Mouse (Mus musculus) embryo, embryonic 9.5 days (tissue): ENCODE data around the gene Ctc1.
"Not testable (repeated sequence)": the region's sequence is repeated elsewhere in the genome, so short reads cannot be mapped to it uniquely, and the experiment has no call there.

Source experiments
- DNase-seq: peaks from one replicate; pipeline ENCODE4 v3.0.0-alpha.2; 2017; ENCODE audit errors: extremely low spot score

Gene Ctc1

GRCm38 (mm10) chr11:69008182-69009121 is 7.3 kb upstream of the Ctc1 start, which contains the start of gene Pfas:
Gene Pfas (minus strand): TSS chr11:69008460.
- peak; percentile 97 for DNase-seq

DNA sequence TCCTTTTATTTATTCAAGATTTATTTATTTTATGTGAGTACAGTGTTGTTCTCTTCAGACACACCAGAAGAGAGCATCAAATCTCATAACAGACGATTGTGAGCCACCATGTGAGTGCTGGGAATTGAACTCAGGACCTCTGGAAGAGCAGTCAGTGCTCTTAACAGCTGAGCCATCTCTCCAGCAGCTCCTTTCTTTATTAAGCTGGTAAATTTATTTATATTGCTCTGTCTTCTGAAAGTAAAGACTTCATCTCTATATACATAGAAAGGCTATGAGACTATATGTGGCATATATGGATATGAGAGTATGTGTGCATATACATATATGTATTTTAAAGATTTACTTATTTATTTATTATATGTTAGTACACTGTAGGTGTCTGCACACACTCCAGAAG is 6.2 kb upstream of the Ctc1 start:
- DNase-seq, result no peak

DNA sequence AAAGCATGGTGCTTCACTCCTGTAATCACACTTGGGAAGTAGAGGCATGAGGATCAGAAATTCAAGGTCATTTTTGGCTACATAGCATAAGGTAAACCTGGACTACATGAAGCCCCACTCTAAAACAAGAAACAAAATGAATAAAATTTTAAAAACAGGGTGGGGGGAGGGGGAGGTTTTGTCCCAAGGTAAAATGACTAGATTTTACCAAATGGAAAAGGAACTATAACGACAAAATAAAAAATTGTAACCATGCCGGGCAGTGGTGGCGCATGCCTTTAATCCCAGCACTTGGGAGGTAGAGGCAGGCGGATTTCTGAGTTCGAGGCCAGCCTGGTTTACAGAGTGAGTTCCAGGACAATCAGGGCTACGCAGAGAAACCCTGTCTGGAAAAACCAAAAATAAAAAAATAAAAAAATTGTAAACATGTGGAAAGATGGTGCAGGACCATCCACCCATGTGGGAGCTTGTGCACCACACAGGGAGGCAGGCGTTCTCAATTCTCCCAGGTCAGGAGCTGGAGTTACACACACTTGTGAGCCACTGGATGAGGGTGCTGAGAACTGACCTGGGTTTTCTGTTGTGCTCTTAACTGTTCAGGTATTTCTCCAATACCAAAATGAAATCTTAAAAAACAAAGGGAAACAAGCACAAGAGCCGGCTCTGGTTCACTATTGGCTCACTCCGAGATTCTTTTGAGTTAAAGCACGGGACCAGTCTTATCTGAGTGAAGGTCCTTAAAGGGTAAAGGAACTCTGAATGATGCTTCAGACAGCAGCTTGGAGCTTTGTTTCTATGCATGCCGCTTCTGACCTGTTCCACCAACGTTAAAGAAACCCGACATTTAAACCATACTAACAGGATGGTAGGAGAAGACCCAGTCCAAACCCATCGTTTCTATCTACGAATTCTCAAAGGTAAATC is 5.0 kb upstream of the Ctc1 start:
- DNase-seq, result no peak

DNA sequence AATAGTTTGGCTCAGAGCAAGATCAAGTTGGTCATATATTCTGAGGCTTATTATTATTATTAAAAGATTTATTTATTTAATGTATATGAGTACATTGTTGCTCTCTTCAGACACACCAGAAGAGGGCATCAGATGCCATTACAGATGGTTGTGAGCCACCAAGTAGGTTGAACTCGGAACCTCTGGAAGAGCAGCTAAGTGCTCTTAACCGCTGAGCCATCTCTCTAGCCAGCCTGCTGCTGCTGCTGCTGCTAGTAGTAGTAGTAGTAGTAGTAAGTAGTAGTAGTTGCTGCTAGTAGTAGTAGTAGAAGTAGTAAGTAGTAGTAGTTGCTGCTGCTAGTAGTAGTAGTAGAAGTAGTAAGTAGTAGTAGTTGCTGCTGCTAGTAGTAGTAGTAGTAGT is 4.3 kb upstream of the Ctc1 start:
- not testable (repeated sequence) for DNase-seq

GRCm38 (mm10) chr11:69012071-69012601 is 3.6 kb upstream of the Ctc1 start:
- peak; percentile 88 for DNase-seq

GRCm38 (mm10) chr11:69016755-69017154 is 1.0 kb downstream of the Ctc1 start:
- no peak for DNase-seq

DNA sequence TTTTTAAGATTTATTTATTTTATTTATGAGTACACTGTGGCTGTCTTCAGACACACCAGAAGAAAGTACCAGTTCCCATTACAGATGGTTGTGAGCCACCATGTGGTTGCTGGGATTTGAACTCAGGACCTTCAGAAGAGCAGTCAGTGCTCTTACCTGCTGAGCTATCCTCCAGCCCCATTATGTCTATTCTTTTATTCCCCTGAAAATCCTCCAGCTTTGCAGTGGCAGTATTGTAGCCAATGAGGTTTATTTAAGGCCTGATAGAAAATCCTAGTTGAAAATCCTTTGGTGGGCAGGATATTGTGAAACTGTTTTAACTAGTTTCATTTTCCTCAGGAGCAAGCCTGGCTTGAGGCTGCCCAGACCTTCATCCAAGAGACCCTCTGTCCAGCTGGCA is 5.0 kb downstream of the Ctc1 start:
- no peak for DNase-seq

- DNase-seq, result no peak
These were observed 10.9 kb downstream of the Ctc1 start for GRCm38 (mm10) chr11:69026562-69026961.

DNA sequence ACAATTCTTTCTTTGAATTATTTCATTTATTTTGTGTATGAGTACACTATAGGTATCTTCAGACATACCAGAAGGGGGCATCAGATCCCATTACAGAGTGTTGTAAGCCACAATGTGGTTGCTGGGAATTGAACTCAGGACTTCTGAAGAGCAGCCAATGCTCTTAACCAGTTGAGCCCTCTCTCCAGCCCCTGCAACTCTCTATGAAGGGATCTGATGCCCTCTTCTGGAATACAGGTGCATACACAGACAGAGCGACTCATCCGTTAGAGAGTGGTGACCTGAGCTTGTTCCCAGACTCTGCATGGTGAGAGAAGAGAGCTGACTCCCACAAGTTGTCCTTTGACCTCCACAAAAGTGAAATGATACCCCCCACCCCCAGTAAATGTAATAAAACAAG is 13.1 kb downstream of the Ctc1 start:
- DNase-seq, result no peak

DNA sequence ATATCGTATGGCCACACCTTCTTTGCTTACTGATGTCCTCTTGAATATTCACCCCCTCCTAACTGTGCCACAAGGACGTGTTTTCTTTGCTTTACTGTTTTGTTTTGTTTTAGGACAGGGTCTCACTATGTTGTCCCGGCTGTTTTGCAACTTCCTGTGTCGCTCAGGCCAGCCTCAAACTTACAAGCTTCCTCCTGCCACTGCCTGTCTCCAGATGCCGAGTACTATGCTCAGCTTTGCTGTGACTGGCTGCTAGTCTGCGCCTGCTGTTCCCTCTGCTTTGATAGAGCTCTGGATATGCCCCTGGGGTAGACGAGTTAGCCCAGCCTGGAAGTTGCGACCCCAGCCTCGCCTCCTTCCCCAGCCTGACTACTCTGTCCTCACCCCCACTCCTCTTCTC is 17.8 kb downstream of the Ctc1 start:
- DNase-seq, result no peak

DNA sequence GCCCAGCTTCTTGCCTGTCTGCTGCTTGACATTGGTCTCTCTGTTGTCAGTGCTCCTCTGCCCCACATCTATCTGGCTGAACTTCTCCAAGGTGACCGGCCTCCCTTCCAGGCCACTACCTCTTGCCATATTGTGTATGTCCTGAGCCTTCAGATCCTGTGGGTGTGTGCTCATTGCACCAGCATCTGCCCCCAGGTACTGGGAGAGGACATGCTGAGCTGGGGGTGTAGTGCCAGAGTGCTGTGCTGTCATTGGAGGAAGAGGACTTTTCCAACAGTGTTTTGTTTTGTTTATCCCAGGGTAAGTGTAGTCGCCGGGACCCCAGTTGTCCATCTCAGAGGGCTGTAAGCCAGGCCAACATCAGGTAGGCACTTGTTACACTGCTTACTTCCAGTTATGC is 18.9 kb downstream of the Ctc1 start:
- DNase-seq, result no peak

DNA sequence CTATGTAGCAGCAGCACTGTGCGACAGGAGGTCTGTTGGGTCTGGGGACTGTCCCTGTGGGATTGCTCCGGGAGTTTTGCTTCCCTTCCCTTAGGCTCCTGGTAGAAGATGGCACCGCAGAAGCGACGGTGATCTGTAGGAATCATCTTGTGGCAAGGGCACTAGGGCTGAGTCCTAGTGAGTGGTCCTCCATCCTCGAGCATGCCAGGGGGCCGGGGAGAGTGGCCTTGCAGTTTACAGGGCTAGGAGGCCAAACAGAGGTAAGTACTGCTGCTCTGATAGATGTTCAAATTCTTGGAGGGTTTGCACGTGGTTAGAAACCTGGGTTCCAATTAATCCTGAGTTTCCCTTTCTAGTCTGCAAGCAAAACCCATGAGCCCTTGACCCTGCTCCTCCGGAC is 19.7 kb downstream of the Ctc1 start:
- no peak for DNase-seq

DNA sequence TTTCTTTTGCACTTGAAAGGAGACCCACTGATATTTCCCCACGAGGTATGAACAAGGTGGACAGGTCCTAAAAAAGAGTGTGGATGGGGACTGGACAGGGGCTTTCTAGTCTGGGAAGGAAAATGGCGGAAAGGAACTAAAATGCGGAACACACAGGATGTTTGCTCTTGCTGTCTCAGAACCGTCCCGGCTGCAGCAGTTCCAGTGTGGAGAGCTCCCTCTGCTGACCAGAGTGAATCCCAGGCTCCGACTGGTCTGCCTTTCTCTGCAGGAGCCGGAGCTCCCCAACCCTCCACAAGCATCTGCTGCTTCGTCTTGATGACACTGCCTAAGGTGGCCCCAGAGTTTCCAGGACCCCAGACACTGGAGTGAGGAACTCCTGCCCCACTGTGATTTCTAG is 20.1 kb downstream of the Ctc1 start:
- peak; percentile 83 for DNase-seq

DNA sequence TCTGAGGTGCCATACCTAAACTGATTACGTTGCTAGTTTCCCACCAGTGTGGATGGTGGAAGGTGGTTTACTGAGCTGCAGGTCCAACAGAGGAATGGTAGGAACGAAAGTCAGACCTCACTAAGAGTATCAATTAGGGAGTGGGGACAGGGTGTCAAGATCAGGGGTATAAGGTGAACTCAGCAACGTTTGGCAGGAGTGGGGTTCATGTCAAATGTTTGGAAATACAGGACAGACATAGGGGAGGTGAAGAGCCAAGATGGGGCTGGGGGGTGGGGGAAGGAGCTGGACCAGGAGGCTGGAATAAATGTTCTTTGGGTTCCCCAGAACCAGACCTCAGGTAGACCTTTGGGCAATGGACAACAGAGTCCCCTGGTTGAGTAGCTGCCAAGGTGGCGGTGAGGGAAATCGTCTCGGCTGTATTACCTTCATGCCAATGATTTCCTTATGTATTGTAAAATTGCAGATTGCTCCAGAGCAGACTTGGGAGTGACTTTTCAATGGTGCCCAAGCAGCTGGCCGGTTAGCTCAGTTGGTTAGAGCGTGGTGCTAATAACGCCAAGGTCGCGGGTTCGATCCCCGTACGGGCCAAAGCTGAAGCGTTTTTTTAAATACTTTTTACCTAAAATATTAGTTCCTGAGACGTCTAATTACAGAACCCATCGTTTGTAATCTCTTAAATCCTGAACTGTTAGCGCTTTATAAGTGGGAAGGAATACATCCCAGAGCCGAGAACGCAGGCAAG is 20.9 kb downstream of the Ctc1 start:
- DNase-seq, result peak; percentile 90

DNA sequence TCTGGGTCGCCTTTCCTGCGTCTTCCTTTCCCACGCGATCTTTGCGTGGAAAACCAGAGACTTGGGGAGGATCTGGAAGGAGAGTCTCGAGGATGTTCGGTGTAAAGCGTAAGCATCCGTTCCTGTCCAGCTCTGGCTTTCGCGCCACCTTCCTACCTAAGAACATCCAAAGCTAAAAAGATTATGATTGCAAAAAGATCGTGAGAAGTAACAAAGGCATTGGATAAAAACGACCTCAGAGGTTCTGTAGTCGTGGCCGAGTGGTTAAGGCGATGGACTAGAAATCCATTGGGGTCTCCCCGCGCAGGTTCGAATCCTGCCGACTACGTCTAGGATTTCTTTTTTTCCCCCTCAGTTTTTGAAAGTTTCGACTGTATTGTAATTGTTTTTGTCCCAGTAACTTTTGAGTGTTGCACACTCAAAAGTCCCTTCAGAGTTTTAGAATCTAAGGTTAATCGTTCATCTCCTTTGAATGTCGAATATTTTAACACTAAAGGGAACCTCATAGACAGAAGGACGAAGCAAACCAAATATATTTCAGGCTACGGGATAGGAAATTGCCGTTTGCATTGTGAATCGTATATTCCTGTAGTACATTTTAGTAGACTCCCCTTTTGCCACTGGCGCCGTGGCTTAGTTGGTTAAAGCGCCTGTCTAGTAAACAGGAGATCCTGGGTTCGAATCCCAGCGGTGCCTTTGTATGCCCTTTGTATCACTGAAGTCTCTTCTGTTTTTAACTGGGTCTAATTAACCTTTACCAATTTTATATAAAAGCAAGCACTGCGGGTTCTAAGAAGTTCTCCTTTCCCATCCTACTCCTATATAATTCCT is 21.7 kb downstream of the Ctc1 start:
- peak; percentile 93 for DNase-seq

- DNase-seq, result no peak
These were observed 22.5 kb downstream of the Ctc1 start for GRCm38 (mm10) chr11:69038173-69038572.

DNA sequence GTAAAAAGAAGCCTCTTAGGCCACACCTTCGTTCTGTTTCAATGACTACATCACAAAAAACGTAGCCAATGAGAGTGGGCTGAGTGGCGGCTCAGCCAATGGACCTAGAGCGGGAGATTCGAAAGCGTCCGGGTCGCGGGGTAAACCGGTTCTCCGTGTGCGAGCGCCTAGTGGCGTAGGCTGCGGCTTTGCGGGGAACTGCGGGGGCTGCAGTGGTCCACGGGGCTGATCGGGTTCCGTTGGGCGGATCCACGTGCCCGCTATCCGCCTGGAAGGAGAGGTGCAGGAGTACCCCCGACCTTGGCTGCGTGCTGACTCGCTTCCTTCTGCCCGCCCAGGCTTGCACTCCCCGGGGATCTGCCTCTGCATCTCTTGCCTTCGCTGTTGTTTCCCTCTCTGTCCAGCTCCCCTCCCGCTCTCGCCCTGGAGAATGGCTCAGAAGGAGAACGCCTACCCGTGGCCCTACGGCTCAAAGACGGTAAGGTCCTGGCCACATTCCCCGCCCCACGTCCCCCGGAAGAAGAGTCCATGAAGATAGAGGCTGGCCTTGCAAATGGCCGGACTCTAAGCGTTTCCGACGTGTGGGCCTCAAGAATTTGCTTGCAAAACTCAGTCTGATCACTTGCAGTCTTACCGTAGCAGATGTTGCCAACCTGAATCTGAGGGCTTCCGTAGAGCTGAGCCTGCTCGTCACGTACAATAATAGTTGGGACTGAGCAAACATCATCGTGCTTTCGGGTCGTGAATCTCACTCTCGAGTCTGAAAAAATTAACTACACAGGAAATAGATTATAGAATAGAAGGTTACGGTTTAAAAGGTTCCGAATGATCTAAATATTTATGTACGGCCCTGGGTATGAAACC is 30.1 kb downstream of the Ctc1 start, which contains the start of gene Aurkb:
TSS of gene Aurkb (plus strand) at position 117 of the 864 bp plus-strand sequence.
- peak; percentile 90 for DNase-seq

DNA sequence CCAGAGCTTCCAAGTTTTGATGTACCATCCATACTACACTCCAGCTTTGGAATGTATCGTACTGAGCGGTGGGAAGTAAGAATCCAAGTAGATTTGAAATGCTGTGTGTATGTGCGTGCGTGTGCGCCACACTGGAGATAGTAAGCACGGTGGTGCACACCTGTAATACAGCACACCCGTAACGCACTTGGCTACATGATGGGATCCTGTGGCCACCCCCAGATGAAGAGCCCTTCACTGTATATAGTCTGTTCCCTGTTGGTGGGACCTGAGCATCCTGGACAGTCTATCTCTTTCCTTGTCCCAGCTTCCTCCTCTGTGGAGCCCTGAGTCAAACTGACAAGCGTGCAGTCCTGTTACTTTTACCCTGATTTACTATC is 30.7 kb downstream of the Ctc1 start:
- DNase-seq, result no peak

GRCm38 (mm10) chr11:69047592-69047991 is 31.9 kb downstream of the Ctc1 start:
- DNase-seq, result no peak

- DNase-seq, result no peak
These were observed 32.4 kb downstream of the Ctc1 start for GRCm38 (mm10) chr11:69048151-69048550.
